Mouse (Mus musculus): ENCODE results near the gene Haspin. TPM values are rescaled to one million over a fixed set of nuclear protein-coding genes. Genes with fewer than 3 reads are reported as not detected.
"Not testable (repeated sequence)": the region's sequence is repeated elsewhere in the genome, so short reads cannot be mapped to it uniquely, and the experiment has no call there.

Haspin gene
- polyA plus RNA-seq, 1 experiment from 2014 or later, result 14.1 TPM

DNA sequence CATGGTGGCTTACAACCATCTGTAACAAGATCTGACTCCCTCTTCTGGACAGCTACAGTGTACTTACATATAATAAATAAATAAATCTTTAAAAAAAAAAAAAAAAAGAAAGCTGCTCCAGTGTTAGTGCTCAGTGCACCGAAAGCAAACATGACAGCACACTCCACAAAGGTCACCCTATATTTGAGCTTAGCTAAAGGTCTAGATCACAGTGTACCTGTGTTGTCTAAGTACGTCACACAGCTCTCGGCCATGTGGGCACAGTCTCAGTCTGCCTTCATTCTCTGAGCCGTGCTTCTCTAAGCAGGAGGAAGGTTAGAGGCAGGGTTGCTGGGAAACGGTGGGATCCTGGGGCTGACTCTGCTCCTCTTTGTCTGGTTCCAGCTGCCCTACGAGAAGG, 11.6 kb downstream of the Haspin start:
- Histone ChIP-seq H3K27ac (ENCODE audit: low read length) (no peak overlapping the region), H3K4me1 (ENCODE audit: control insufficient read depth, insufficient read depth, low read length) (no peaks in the 10 kb centered on the region), H3K36me3 (ENCODE audit: control insufficient read depth, insufficient read depth, low read length) (no peaks in the 10 kb centered on the region), H3K4me2 (ENCODE audit: low read depth, low read length) (no peak overlapping the region), H3K27me3 (replicated peaks; ENCODE audit: control insufficient read depth, insufficient read depth, low read length) (no peaks in the 10 kb centered on the region), H3K9ac (ENCODE audit: low read depth, low read length) (no peak overlapping the region), H3K9me3 (ENCODE audit: control insufficient read depth, low read length) (no peaks in the 10 kb centered on the region), H3K4me3 (ENCODE audit: low read length) (no peak overlapping the region)
- no peak for ATAC-seq
- 82% methylated on average over 6 of the region's 6 CpGs for WGBS

DNA sequence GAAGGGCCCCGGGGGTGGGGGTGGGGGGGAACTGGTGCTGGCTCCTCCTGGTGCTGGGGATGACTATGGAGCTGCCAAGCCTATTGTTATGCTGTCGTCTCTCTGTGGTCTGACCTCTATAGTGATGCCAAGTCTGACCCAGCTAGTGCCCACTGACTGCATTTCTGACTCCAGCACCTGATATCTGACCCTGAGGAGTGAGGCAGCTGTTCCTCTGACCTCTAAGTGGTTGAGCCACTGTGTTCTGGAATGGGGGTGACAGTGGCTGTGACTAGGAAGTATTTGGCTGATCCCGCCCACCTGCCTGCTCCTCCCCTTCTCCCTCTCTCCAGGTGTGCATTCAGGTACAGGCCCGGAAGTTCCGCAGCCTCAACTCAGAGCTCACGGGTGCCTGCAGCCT, 26.7 kb downstream of the Haspin start:
- H3K36me3 ChIP-seq (ENCODE audit: control insufficient read depth, insufficient read depth, low read length), result no peaks in the 10 kb centered on the region
- 71% methylated on average over 6 of the region's 6 CpGs for WGBS
- H3K9me3 ChIP-seq (ENCODE audit: control insufficient read depth, low read length), result no peaks in the 10 kb centered on the region

DNA sequence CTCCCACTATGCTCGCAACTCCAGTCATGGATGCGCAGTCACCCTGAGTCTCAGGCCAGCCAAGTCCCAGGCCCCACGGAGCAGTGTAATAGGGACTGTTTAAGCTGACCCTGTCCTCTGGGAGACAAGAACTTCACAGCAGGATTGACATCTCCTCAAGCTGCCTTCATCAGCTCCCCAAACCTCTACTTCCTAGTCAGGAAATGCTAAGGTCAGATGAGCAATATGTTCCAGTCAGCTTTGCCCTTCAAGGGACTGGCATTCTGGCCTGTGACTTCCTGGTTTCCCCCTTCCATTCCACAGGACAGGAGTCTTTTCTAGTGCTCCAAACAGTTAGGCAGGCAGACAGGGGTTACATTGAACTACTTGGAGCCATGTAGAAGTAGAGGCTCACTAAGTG, 28.2 kb downstream of the Haspin start:
- H3K4me2 ChIP-seq (ENCODE audit: low read depth, low read length), result no peak overlapping the region
- no peak overlapping the region for H3K4me3 ChIP-seq (ENCODE audit: low read length)
- ATAC-seq, result no peak
- H3K36me3 ChIP-seq (ENCODE audit: control insufficient read depth, insufficient read depth, low read length), result no peaks in the 10 kb centered on the region
- no peaks in the 10 kb centered on the region for H3K4me1 ChIP-seq (ENCODE audit: control insufficient read depth, insufficient read depth, low read length)
- no peak overlapping the region for H3K27ac ChIP-seq (ENCODE audit: low read length)
- H3K27me3 ChIP-seq (replicated peaks; ENCODE audit: control insufficient read depth, insufficient read depth, low read length), result no peaks in the 10 kb centered on the region
- no peaks in the 10 kb centered on the region for H3K9me3 ChIP-seq (ENCODE audit: control insufficient read depth, low read length)
- WGBS, result 86% methylated on average over 3 of the region's 3 CpGs
- no peak overlapping the region for H3K9ac ChIP-seq (ENCODE audit: low read depth, low read length)

More for the DNA sequence above, 26.7 kb downstream of the Haspin start:
- Histone ChIP-seq H3K27ac (ENCODE audit: low read length) (no peak overlapping the region), H3K27me3 (replicated peaks; ENCODE audit: control insufficient read depth, insufficient read depth, low read length) (no peaks in the 10 kb centered on the region), H3K4me3 (ENCODE audit: low read length) (no peak overlapping the region), H3K9ac (ENCODE audit: low read depth, low read length) (no peak overlapping the region), H3K4me2 (ENCODE audit: low read depth, low read length) (no peak overlapping the region), H3K4me1 (ENCODE audit: control insufficient read depth, insufficient read depth, low read length) (no peaks in the 10 kb centered on the region)
- no peak for ATAC-seq

DNA sequence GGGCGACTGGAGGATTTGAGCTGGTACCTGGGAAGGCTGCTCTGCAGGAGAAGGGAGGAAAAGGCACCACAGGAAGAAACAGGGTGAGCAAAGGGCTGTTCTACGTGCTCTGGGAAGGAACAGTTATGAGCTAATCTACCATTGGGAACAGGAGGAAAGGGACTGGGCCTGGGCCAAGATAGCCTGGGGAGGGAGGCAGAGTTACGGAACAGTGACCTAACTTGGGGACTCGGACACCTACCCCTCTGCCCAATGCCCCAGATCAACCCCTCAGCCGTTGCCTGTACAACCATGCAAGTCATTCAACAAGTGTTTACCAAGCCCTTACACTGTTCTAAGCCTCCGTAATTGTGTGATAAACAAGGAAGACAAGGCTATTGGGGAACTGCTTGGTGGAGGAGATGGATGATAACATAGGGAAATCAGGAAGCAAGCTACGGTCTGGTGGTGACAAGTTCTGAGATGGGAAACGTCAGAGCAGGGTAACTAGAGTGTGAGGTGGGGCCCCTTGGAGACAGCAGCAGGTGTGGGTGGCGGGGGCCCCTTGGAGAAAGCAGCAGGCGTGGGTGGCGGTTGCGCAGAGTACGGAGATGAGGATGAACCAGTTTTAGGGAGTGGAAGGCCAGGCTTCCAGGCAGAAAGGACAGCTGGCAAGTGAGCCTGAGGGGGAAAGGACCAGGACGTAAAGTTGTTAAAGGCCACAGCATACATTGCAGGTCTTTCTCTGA, 29.0 kb downstream of the Haspin start:
- WGBS, result 75% methylated on average over 14 of the region's 14 CpGs
- no peak for ATAC-seq

DNA sequence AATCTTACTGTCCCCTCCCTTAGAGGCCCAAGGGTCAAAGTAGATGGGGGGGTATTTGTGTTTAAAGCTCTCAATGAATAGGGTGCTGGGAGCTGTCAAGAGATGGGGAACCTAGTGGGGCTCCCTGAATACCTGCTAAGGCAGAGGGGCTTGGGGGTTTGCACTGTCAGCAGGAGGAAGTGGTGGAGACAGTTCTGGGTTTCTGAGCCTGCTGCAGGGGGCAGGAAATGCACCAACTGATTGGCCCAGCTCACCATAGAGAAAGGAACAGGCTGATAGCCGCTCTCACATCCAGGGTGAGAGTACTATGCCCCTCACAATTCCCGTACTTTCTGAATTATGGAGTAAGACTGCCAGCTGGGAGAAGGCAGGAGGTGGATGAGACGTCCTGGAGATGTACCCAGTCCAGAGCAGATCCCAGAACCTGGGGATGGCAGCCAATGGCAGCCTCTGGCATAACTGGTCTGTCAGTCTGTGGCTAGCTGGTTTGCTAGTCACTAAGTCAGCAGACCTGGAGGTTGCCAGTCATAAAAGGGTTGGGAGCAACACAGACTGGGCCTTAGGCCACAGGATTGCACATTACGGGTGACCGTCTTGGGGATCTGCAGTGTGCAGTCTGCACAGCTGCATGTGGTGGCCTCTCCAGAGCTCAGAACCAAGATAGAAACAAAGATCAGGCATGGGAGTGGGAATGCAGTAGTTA, 29.7 kb downstream of the Haspin start:
- no peaks in the 10 kb centered on the region for H3K9me3 ChIP-seq (ENCODE audit: control insufficient read depth, low read length)
- ATAC-seq, result no peak
- H3K27ac ChIP-seq (ENCODE audit: low read length), result no peak overlapping the region
- WGBS, result 76% methylated on average over 5 of the region's 5 CpGs
- no peak overlapping the region for H3K9ac ChIP-seq (ENCODE audit: low read depth, low read length)
- no peak overlapping the region for H3K4me3 ChIP-seq (ENCODE audit: low read length)
- no peaks in the 10 kb centered on the region for H3K4me1 ChIP-seq (ENCODE audit: control insufficient read depth, insufficient read depth, low read length)
- no peaks in the 10 kb centered on the region for H3K27me3 ChIP-seq (replicated peaks; ENCODE audit: control insufficient read depth, insufficient read depth, low read length)
- H3K4me2 ChIP-seq (ENCODE audit: low read depth, low read length), result no peak overlapping the region
- no peaks in the 10 kb centered on the region for H3K36me3 ChIP-seq (ENCODE audit: control insufficient read depth, insufficient read depth, low read length)

More for the DNA sequence above, 29.0 kb downstream of the Haspin start:
- H3K36me3 ChIP-seq (ENCODE audit: control insufficient read depth, insufficient read depth, low read length), result no peaks in the 10 kb centered on the region
- H3K9me3 ChIP-seq (ENCODE audit: control insufficient read depth, low read length), result no peaks in the 10 kb centered on the region
- H3K4me1 ChIP-seq (ENCODE audit: control insufficient read depth, insufficient read depth, low read length), result no peaks in the 10 kb centered on the region
- H3K4me3 ChIP-seq (ENCODE audit: low read length), result no peak overlapping the region
- no peak overlapping the region for H3K4me2 ChIP-seq (ENCODE audit: low read depth, low read length)
- H3K27ac ChIP-seq (ENCODE audit: low read length), result no peak overlapping the region
- H3K27me3 ChIP-seq (replicated peaks; ENCODE audit: control insufficient read depth, insufficient read depth, low read length), result no peaks in the 10 kb centered on the region
- no peak overlapping the region for H3K9ac ChIP-seq (ENCODE audit: low read depth, low read length)

DNA sequence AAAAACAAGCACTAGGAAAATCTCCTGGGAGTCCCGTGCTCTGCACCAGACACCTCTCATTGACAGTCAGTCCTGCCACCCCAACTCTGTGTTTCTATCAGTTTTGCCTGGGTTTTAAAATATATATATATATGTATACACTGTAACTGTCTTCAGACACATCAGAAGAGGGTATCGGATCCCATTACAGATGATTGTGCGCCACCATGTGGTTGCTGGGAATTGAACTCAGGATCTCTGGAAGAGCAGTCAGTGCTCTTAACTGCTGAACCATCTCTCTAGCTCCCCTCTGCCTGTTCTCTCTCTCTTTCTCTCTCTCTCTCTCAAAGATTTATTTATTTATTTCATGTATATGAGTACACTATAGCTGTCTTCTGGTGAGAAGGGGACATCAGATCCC, 30.7 kb downstream of the Haspin start:
- 38% methylated on average over 3 of the region's 3 CpGs for WGBS
- not testable (repeated sequence) for H3K4me1 ChIP-seq (ENCODE audit: control insufficient read depth, insufficient read depth, low read length); H3K27me3 ChIP-seq (replicated peaks; ENCODE audit: control insufficient read depth, insufficient read depth, low read length); H3K4me3 ChIP-seq (ENCODE audit: low read length); H3K9ac ChIP-seq (ENCODE audit: low read depth, low read length); H3K36me3 ChIP-seq (ENCODE audit: control insufficient read depth, insufficient read depth, low read length); H3K27ac ChIP-seq (ENCODE audit: low read length); H3K9me3 ChIP-seq (ENCODE audit: control insufficient read depth, low read length); ATAC-seq; H3K4me2 ChIP-seq (ENCODE audit: low read depth, low read length)

DNA sequence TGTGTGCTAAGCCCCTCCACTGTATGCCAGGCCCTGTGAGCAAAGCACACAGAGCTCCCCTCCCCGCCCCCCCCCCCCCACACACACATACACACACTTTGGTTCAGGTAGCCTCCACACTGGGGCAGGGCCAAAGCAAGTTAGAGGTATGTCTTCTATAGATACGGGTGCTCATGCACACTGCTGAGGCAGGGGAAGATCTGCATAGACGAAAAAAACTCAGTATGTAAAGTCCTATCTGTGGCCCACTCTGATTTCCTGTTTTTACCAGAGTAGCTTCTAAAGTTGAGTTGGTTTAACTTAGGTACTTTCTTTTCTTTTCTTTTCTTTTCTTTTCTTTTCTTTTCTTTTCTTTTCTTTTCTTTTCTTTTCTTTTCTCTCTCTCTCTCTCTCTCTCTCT, 32.8 kb downstream of the Haspin start:
- 54% methylated on average over 3 of the region's 3 CpGs for WGBS
- no peaks in the 10 kb centered on the region for H3K36me3 ChIP-seq (ENCODE audit: control insufficient read depth, insufficient read depth, low read length)
- H3K9me3 ChIP-seq (ENCODE audit: control insufficient read depth, low read length), result no peaks in the 10 kb centered on the region
- no peak overlapping the region for H3K9ac ChIP-seq (ENCODE audit: low read depth, low read length)
- H3K4me2 ChIP-seq (ENCODE audit: low read depth, low read length), result no peak overlapping the region
- H3K27ac ChIP-seq (ENCODE audit: low read length), result no peak overlapping the region
- ATAC-seq, result no peak
- H3K27me3 ChIP-seq (replicated peaks; ENCODE audit: control insufficient read depth, insufficient read depth, low read length), result no peaks in the 10 kb centered on the region
- no peak overlapping the region for H3K4me3 ChIP-seq (ENCODE audit: low read length)
- H3K4me1 ChIP-seq (ENCODE audit: control insufficient read depth, insufficient read depth, low read length), result no peaks in the 10 kb centered on the region

DNA sequence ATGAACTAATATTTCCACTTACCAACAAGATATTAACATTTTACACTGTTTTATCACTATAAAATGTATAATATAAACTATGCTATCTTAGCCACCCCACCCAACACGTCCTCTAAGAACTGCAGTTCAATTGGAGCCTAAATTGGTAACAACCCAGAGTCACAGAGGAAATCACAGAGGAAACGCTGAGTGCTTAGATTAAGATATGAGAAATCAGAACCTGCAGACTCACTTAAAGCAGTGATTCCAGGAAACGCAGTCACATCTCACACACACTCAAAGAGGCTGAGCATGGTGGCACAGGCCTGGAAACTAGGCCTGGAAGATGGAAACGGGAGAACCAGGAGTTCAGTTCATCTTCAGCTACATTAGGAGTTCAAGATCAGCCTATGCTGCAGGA, 36.8 kb downstream of the Haspin start:
- 80% methylated on average over 4 of the region's 4 CpGs for WGBS
- H3K36me3 ChIP-seq (ENCODE audit: control insufficient read depth, insufficient read depth, low read length), result no peaks in the 10 kb centered on the region
- H3K9me3 ChIP-seq (ENCODE audit: control insufficient read depth, low read length), result no peaks in the 10 kb centered on the region
- no peak overlapping the region for H3K4me3 ChIP-seq (ENCODE audit: low read length)
- no peak for ATAC-seq
- H3K27ac ChIP-seq (ENCODE audit: low read length), result no peak overlapping the region
- H3K27me3 ChIP-seq (replicated peaks; ENCODE audit: control insufficient read depth, insufficient read depth, low read length), result no peaks in the 10 kb centered on the region
- no peaks in the 10 kb centered on the region for H3K4me1 ChIP-seq (ENCODE audit: control insufficient read depth, insufficient read depth, low read length)
- H3K4me2 ChIP-seq (ENCODE audit: low read depth, low read length), result no peak overlapping the region
- H3K9ac ChIP-seq (ENCODE audit: low read depth, low read length), result no peak overlapping the region

DNA sequence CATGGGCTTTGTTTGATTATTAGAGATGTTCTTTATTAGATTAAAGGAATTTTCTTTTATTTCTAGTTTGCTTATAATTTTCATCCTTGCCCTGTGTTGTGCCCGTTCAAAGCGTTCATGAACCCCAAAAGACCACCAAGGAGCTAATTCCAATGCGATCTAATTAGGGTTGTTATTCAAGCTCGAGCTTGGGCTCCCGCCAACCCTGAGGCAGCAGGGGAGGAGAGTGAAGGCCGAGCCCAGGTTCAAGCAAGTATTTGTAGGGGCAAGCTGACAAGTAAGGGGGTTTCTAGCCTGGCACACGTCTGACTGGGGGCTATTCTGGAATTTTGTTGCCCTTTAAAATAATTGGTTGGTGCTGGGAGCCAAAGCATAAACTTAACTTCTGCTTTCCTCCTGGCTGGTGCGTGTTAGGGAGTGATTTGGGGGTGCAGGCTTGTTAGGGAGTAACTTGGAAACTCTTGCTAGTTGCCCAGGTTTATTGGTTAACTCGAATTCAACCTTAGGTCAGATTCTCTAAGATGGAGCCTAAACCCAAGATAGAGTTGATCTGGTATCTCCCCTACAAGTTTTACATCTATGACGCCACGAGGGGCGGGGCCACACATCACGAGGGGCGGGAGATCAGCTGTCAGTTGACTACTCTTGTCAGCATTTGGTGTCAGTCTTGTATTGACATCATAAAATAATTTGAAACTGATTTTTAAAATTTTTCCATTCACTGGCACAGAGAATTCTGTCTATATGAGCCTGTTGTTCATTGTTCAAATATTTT, 37.9 kb downstream of the Haspin start:
- Histone ChIP-seq H3K4me1 (ENCODE audit: control insufficient read depth, insufficient read depth, low read length) (no peaks in the 10 kb centered on the region), H3K36me3 (ENCODE audit: control insufficient read depth, insufficient read depth, low read length) (no peaks in the 10 kb centered on the region), H3K9ac (ENCODE audit: low read depth, low read length) (no peak overlapping the region), H3K27ac (ENCODE audit: low read length) (no peak overlapping the region), H3K9me3 (ENCODE audit: control insufficient read depth, low read length) (no peaks in the 10 kb centered on the region), H3K4me2 (ENCODE audit: low read depth, low read length) (no peak overlapping the region), H3K4me3 (ENCODE audit: low read length) (no peak overlapping the region), H3K27me3 (replicated peaks; ENCODE audit: control insufficient read depth, insufficient read depth, low read length) (no peaks in the 10 kb centered on the region)
- ATAC-seq, result no peak
- 70% methylated on average over 14 of the region's 14 CpGs for WGBS
